ENCODE assay signal across 15 mouse cellular contexts in the genomic region with DNA sequence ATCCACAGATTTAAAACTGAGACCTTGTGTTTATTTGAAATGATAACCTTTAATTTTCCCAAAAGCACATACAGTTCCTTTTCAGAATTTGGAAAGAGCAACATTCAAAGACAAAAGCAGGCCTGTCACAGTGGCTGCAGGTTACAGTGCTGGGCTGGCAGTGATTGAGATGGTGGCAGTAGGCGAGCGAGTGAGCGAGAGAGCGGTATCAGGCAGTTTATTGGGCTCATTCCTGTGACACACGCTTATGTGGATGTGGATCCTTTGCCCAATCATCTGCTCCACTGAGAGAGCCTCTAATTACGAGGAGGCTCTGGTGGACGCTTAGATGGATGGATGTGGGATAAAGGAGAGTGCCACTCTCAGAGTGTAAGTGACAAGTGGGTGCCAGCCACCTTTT.
"Had no signal": no experiment of that assay in that cellular context is flagged by ENCODE, and none has a peak within 500 bp of the region (broad histone marks: within the 10 kb centered on the region; RNA-seq: fewer than 3 reads in every experiment).

No protein-coding gene starts in this region.

- H3K4me1 ChIP-seq: limb, embryonic 10.5 days; liver, embryonic 15.5 days had no signal

- H3K9ac ChIP-seq: liver, embryonic 15.5 days had no signal

- ATAC-seq: lung, postnatal 0 days had no signal

- H3K27ac ChIP-seq: left cerebral cortex, adult 2 months; limb, embryonic 10.5 days; liver, embryonic 15.5 days had no signal

- H3K9me3 ChIP-seq: limb, embryonic 10.5 days; liver, embryonic 15.5 days had no signal

- DNase-seq: kidney, adult 8-10 months; kidney, postnatal 25 days; lung, adult 2 months; lung, postnatal 36 days; midbrain, embryonic 14.5 days; retina, postnatal 1 day; right cerebral cortex, postnatal 4 days; spleen, adult 18-20 months; thymus, adult 2 months; thymus, postnatal 25 days had no signal

- H3K27me3 ChIP-seq: liver, embryonic 15.5 days had no signal

- H3K4me3 ChIP-seq: left cerebral cortex, adult 2 months; limb, embryonic 10.5 days; liver, embryonic 15.5 days had no signal

- H3K4me2 ChIP-seq: liver, embryonic 11.5 days; liver, embryonic 15.5 days had no signal
